Mouse (Mus musculus) kidney, postnatal 14 days (tissue): ENCODE measurements at regions not wholly inside any gene's neighbourhood (a gene's known extent, or its start where the extent isn't known, plus 50 kb on each side); places are given as distances from the start of the nearest gene placed in this dataset.

Experiments used
- DNase-seq: peaks from one replicate; pipeline ENCODE4 v3.0.0; 2022; ENCODE audit warnings: mixed read lengths

DNA sequence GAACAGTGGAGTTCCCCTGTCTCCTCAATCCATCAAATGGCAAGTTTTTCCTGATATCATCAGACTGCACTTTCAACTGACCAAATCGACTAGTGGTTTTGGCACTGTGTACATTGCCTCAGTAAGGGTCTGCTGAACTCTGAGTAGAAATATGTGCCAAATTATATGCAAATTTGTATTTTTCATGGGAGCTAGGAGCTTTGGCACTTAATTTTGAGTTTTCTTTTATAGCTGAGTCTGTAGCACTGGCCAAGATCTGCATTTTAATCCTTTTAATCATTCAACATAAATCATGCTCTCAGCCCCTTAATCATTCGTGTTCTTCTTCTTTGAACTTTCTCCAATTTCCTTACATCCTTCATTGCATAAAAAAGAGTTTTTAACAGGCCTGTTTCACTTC, 1678.5 kb upstream of the 5930422O12Rik start:
- no peak for DNase-seq

DNA sequence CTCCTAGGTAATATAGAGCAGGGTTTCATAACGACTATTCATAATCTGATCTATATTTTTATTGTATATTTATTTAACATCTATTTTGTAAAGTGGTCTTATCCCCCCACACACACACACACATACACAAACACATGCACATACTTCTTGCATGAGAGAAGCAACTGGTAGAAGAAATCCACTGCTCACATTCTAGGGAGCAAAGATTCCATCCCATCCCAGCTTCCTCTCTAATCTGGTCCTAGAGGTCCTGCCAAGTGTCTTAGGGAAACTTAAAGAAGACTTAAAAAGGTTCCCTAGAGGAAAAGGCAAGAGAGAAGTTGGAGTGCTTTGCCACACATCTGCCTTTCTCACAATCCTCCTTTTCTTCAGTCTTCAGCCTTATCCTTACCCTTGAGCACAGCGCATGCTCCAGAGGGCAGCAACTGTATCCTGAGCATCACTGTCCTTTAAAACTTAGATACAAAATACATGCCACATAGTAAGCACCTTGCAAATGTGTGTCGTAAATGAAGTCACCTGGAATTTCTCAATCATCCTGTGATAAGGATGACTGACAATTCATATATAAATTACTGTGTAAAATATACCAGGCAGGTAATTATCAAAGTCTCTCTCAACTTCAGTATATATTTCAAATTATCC, 1677.9 kb upstream of the 5930422O12Rik start:
- no peak for DNase-seq

DNA sequence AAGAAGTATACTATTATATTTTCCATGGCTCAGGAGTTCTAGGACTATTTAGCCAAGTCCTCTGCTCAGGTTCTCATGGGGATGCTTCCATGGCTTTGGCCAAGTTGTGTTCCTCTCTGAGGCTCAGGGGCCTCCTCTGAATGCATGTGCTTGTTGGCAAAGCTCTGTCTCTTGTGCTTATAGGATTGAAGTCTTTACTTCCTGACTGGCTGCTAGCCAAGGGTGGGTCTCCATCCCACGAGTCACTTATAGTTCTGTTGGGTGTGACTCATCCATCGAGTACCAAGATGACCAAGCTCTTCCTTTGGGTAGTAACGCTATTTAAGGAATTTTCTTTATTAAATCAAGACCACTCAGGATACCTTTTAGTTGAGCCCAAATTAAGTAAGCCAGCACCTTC, 1672.8 kb upstream of the 5930422O12Rik start:
- no peak for DNase-seq

DNA sequence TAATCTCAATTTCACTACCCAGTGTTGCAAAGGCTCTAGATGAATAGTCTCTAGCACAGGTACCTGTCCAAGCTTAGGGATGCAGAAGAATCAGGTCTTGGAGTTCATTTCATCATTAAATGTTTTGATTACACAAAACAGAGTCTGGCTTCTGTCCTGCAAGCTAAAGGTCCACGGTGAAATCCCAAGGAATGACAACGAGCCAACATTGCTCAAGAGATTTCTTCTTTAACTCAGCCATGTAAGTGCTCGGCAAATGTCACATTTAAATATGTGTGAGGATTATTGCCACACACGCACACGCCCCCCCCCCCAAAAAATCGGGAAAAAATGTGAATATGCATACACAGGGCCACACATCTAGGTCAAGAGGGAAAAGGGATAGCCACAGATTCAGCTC, 1666.4 kb upstream of the 5930422O12Rik start:
- no peak for DNase-seq
